Mouse (Mus musculus): Measurements from ENCODE around the gene Tmem270. TPM values are rescaled to one million over a fixed set of nuclear protein-coding genes. Genes with fewer than 3 reads are reported as not detected.

Tmem270 gene
- total and polyA plus RNA-seq, 3 experiments: not detected

DNA sequence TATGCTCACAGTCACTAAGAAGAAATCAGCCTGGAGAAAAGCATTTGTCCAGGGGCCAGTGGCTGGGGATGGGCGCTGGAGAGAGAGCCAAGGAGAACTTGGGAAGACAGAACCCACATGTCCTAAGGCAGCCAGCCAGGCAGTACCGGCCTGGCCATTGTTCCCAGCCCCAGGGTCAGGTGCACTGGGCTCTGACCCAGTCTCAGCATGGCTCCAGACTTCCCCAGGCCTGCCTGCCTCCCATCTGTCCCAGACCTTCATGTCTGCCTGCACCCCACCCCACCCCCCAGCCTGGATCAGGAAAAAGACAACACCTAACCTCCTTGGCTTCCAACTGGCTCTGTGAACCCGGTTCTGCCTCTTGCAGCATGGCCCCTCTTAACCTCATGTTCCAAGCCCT is 23.5 kb downstream of the Tmem270 start:
- no peaks in the 10 kb centered on the region for H3K36me3 ChIP-seq (replicated peaks in 1 of 2; ENCODE audit: control insufficient read depth in 1 of 2, insufficient read depth in 1 of 2, low read length in 1 of 2)
- DNase-seq (ENCODE audit: extremely low read depth): no peak
- no peak overlapping the region for H3K9ac ChIP-seq (ENCODE audit: insufficient read depth, low read depth)
- in situ Hi-C loops (cut with MboI; ENCODE audit: low pct_ligation_motif_present, low pct_unique_long_range_greater_than_20kb, low sequenced_read_pairs): loop anchor here (25.0 kb wide), 1 partner anchor 96 kb away; no protein-coding TSS in a partner anchor
- H3K4me3 ChIP-seq (replicated peaks in 1 of 3; ENCODE audit: low read depth in 2 of 3, low read length in 2 of 3, poor library complexity in 1 of 3): no peak overlapping the region
- H3K27me3 ChIP-seq (replicated peaks): peaks cover 84% of the 10 kb centered on the region
- H3K9me3 ChIP-seq (replicated peaks; ENCODE audit: low read length): peaks cover 5% of the 10 kb centered on the region
- no peak overlapping the region for H3K27ac ChIP-seq (ENCODE audit: insufficient read depth, low read depth)
- TF ChIP-seq MAX (IDR thresholded peaks at IDR 0.05; ENCODE audit: low read length) (no peak), IRF4 (IDR thresholded peaks at IDR 0.05; ENCODE audit: low read depth, low read length) (no peak), HCFC1 (IDR thresholded peaks at IDR 0.05; ENCODE audit: low read depth, low read length) (no peak), NELFE (IDR thresholded peaks at IDR 0.05; ENCODE audit: low read depth, low read length) (no peak), POLR2AphosphoS2 (IDR thresholded peaks at IDR 0.05; ENCODE audit: low read depth, low read length) (no peak), ZMIZ1 (IDR thresholded peaks at IDR 0.05; ENCODE audit: low read depth, low read length) (no peak), BHLHE40 (IDR thresholded peaks at IDR 0.05; ENCODE audit: low read depth, low read length) (no peak), E2F4 (IDR thresholded peaks at IDR 0.05; ENCODE audit: insufficient replicate concordance, low read depth, low read length) (no peak), JUN (IDR thresholded peaks at IDR 0.05; ENCODE audit: insufficient read depth, low read depth, low read length) (no peak), RCOR1 (conservative IDR thresholded peaks at IDR 0.05; ENCODE audit: low read depth, low read length) (no peak), ETS1 (conservative IDR thresholded peaks at IDR 0.05; ENCODE audit: low read depth, low read length) (no peak), EP300 (IDR thresholded peaks at IDR 0.05; ENCODE audit: low read length) (no peak), POLR2A (IDR thresholded peaks at IDR 0.05; ENCODE audit: low read depth, low read length) (no peak), GABPA (IDR thresholded peaks at IDR 0.05; ENCODE audit: insufficient replicate concordance, low read depth, low read length) (no peak), USF1 (IDR thresholded peaks at IDR 0.05; ENCODE audit: low read depth, low read length) (no peak), SIN3A (IDR thresholded peaks at IDR 0.05; ENCODE audit: low read length) (no peak), MAZ (IDR thresholded peaks at IDR 0.05; ENCODE audit: low read depth, low read length) (no peak), RAD21 (IDR thresholded peaks at IDR 0.05; ENCODE audit: low read depth, low read length) (no peak), MYC (IDR thresholded peaks at IDR 0.05; ENCODE audit: low read depth, low read length) (no peak)
- dilution Hi-C loops (cut with MboI; ENCODE audit: extremely low pct_ligation_motif_present, extremely low pct_unique_long_range_greater_than_20kb, low sequenced_read_pairs): no loop called here
- H3K4me1 ChIP-seq (ENCODE audit: control insufficient read depth in 1 of 2, insufficient read depth in 2 of 2): no peaks in the 10 kb centered on the region
- H3K79me2 ChIP-seq (replicated peaks; ENCODE audit: control insufficient read depth, extremely low read depth, insufficient read depth, poor library complexity, severe bottlenecking): no peaks in the 10 kb centered on the region
- H3K4me2 ChIP-seq (ENCODE audit: insufficient read depth, low read depth, poor library complexity, severe bottlenecking): no peak overlapping the region

DNA sequence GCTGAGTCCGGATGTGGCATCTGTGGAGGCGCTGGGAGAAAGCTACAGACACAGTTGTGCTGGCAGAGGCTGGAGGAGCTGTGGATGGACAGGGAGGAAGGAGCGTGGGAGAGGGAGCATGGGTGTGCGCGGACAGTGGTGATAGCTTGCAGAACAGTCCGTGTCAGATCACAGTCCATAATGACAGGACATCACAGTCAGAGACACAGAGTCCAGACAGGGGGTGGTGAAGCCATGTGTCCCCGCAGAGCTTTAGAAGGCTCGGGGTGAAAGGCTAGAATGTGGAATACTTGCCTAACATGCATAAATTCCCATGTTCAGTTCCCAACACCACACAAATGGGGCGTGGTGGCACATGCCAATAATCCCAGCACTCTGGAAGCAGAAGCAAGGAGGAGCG is 29.7 kb downstream of the Tmem270 start:
- in situ Hi-C loops (cut with MboI; ENCODE audit: low pct_ligation_motif_present, low pct_unique_long_range_greater_than_20kb, low sequenced_read_pairs): loop anchor here (25.0 kb wide), 1 partner anchor 90 kb away; no protein-coding TSS in a partner anchor
- no peak for TF ChIP-seq ZC3H11A (IDR thresholded peaks at IDR 0.05; ENCODE audit: low read depth, low read length)
- TF ChIP-seq JUND (conservative IDR thresholded peaks at IDR 0.05; ENCODE audit: low read depth, low read length): no peak
- no peak for TF ChIP-seq MYC (IDR thresholded peaks at IDR 0.05; ENCODE audit: low read depth, low read length)
- no peak for TF ChIP-seq POLR2A (IDR thresholded peaks at IDR 0.05; ENCODE audit: low read depth, low read length)
- TF ChIP-seq GABPA (IDR thresholded peaks at IDR 0.05; ENCODE audit: insufficient replicate concordance, low read depth, low read length): no peak
- no peak for TF ChIP-seq IRF4 (IDR thresholded peaks at IDR 0.05; ENCODE audit: low read depth, low read length)
- no peak for TF ChIP-seq MEF2A (IDR thresholded peaks at IDR 0.05; ENCODE audit: borderline replicate concordance, low read depth, low read length)
- TF ChIP-seq MAX (IDR thresholded peaks at IDR 0.05; ENCODE audit: low read length): no peak
- TF ChIP-seq ZKSCAN1 (IDR thresholded peaks at IDR 0.05; ENCODE audit: borderline replicate concordance, low read depth, low read length): no peak
- TF ChIP-seq UBTF (IDR thresholded peaks at IDR 0.05; ENCODE audit: low read depth, low read length): no peak
- no peak for TF ChIP-seq MAFK (IDR thresholded peaks at IDR 0.05; ENCODE audit: insufficient replicate concordance, low read length)
- TF ChIP-seq POLR2AphosphoS2 (IDR thresholded peaks at IDR 0.05; ENCODE audit: low read depth, low read length): no peak
- no peak for TF ChIP-seq SMC3 (IDR thresholded peaks at IDR 0.05; ENCODE audit: low read depth, low read length)
- no peak for TF ChIP-seq RCOR1 (conservative IDR thresholded peaks at IDR 0.05; ENCODE audit: low read depth, low read length)
- TF ChIP-seq CHD1 (IDR thresholded peaks at IDR 0.05; ENCODE audit: low read depth, low read length): no peak
- TF ChIP-seq E2F4 (IDR thresholded peaks at IDR 0.05; ENCODE audit: insufficient replicate concordance, low read depth, low read length): no peak
- no peak for TF ChIP-seq CTCF (conservative IDR thresholded peaks at IDR 0.05 in 1 of 2, IDR thresholded peaks at IDR 0.05 in 1 of 2; ENCODE audit: low read depth in 2 of 2, low read length in 2 of 2)
- Histone ChIP-seq H3K9ac (ENCODE audit: insufficient read depth, low read depth) (no peak overlapping the region), H3K9me3 (replicated peaks; ENCODE audit: low read length) (peaks cover 7% of the 10 kb centered on the region), H3K4me2 (ENCODE audit: insufficient read depth, low read depth, poor library complexity, severe bottlenecking) (no peak overlapping the region), H3K79me2 (replicated peaks; ENCODE audit: control insufficient read depth, extremely low read depth, insufficient read depth, poor library complexity, severe bottlenecking) (no peaks in the 10 kb centered on the region), H3K27me3 (replicated peaks) (peaks cover 85% of the 10 kb centered on the region), H3K4me3 (replicated peaks in 1 of 3; ENCODE audit: low read depth in 2 of 3, low read length in 2 of 3, poor library complexity in 1 of 3) (no peak overlapping the region), H3K27ac (ENCODE audit: insufficient read depth, low read depth) (no peak overlapping the region), H3K4me1 (ENCODE audit: control insufficient read depth in 1 of 2, insufficient read depth in 2 of 2) (no peaks in the 10 kb centered on the region), H3K36me3 (replicated peaks in 1 of 2; ENCODE audit: control insufficient read depth in 1 of 2, insufficient read depth in 1 of 2, low read length in 1 of 2) (no peaks in the 10 kb centered on the region)
- DNase-seq (ENCODE audit: extremely low read depth): no peak
- dilution Hi-C loops (cut with MboI; ENCODE audit: extremely low pct_ligation_motif_present, extremely low pct_unique_long_range_greater_than_20kb, low sequenced_read_pairs): no loop called here

Measured in CH12.LX (cell line).